Mouse (Mus musculus) heart, postnatal 25 days (tissue): ENCODE data around the gene Mpzl3. TPM values are rescaled to one million over a fixed set of nuclear protein-coding genes. Genes with fewer than 3 reads are reported as not detected.
"Not testable (repeated sequence)": the region's sequence is repeated elsewhere in the genome, so short reads cannot be mapped to it uniquely, and the experiment has no call there.

ENCODE experiments used
- DNase-seq: peaks from one replicate; pipeline ENCODE4 v3.0.0; 2022; ENCODE audit warnings: low spot score
- intact Hi-C: fragments of 180-260 bp; cut with DNase I; formaldehyde crosslinking; loops from one replicate; pipeline ENCODE4 v1.15.1; 2025
- total RNA-seq, 2 experiments: library from RNA; stranded (reverse); gene quantifications; 2 replicates each; pipeline ENCODE4 v1.2.3; 2021

Mpzl3 gene
- 1 to 10 TPM; 1.5 to 2.6 TPM for total RNA-seq

- intact Hi-C loops = no loop called here
- DNase-seq = peak; percentile 38
These were observed at the start of gene Mpzl3 for GRCm38 (mm10) chr9:45055082-45055713. Gene Mpzl3, plus strand, starts transcription at chr9:45055186.

GRCm38 (mm10) chr9:45007404-45007803, 47.6 kb upstream of the Mpzl3 start:
- intact Hi-C loops = no loop called here
- DNase-seq = no peak

GRCm38 (mm10) chr9:45008342-45008741, 46.6 kb upstream of the Mpzl3 start:
- no peak for DNase-seq
- intact Hi-C loops = no loop called here

GRCm38 (mm10) chr9:45009180-45010078, 45.6 kb upstream of the Mpzl3 start, which contains the start of gene Cd3e:
Gene Cd3e, minus strand, starts transcription at chr9:45009627.
- intact Hi-C loops = no loop called here
- no peak for DNase-seq

GRCm38 (mm10) chr9:45010461-45010860, 44.5 kb upstream of the Mpzl3 start:
- no peak for DNase-seq
- intact Hi-C loops = no loop called here

- intact Hi-C loops = no loop called here
- no peak for DNase-seq
These were observed 43.7 kb upstream of the Mpzl3 start for GRCm38 (mm10) chr9:45011291-45011690.

GRCm38 (mm10) chr9:45014879-45015278, 40.1 kb upstream of the Mpzl3 start:
- intact Hi-C loops = no loop called here

GRCm38 (mm10) chr9:45015841-45016240, 39.1 kb upstream of the Mpzl3 start:
- intact Hi-C loops = no loop called here
- DNase-seq = no peak

More at GRCm38 (mm10) chr9:45014879-45015278, 40.1 kb upstream of the Mpzl3 start:
- no peak for DNase-seq

- intact Hi-C loops = no loop called here
- no peak for DNase-seq
These were observed 37.0 kb upstream of the Mpzl3 start for GRCm38 (mm10) chr9:45018031-45018430.

- intact Hi-C loops = loop anchor here (1.0 to 2.0 kb wide), 2 partner anchors 26 to 124 kb away; no protein-coding TSS in a partner anchor
- no peak for DNase-seq
These were observed 32.2 kb upstream of the Mpzl3 start for GRCm38 (mm10) chr9:45022800-45023199.

GRCm38 (mm10) chr9:45023638-45024037, 31.3 kb upstream of the Mpzl3 start:
- no peak for DNase-seq
- intact Hi-C loops = loop anchor here (1.0 to 2.0 kb wide), 2 partner anchors 25 to 123 kb away; no protein-coding TSS in a partner anchor

- intact Hi-C loops = no loop called here
- no peak for DNase-seq
These were observed 30.8 kb upstream of the Mpzl3 start for GRCm38 (mm10) chr9:45024187-45024586.

GRCm38 (mm10) chr9:45027376-45027775, 27.6 kb upstream of the Mpzl3 start:
- no peak for DNase-seq
- intact Hi-C loops = no loop called here

GRCm38 (mm10) chr9:45030341-45030740, 24.6 kb upstream of the Mpzl3 start:
- no peak for DNase-seq
- intact Hi-C loops = no loop called here

GRCm38 (mm10) chr9:45032261-45032660, 22.7 kb upstream of the Mpzl3 start:
- DNase-seq = no peak
- intact Hi-C loops = no loop called here

GRCm38 (mm10) chr9:45034526-45034925, 20.5 kb upstream of the Mpzl3 start:
- DNase-seq = no peak

GRCm38 (mm10) chr9:45037803-45038202, 17.2 kb upstream of the Mpzl3 start:
- DNase-seq, intact Hi-C loops: not testable (repeated sequence)

More at GRCm38 (mm10) chr9:45034526-45034925, 20.5 kb upstream of the Mpzl3 start:
- intact Hi-C loops = no loop called here

GRCm38 (mm10) chr9:45039499-45039898, 15.5 kb upstream of the Mpzl3 start, which contains the start of gene Mpzl2:
Gene Mpzl2, plus strand, starts transcription at chr9:45039799.
- intact Hi-C loops = no loop called here
- DNase-seq = no peak

- intact Hi-C loops = no loop called here
- no peak for DNase-seq
These were observed 14.7 kb upstream of the Mpzl3 start for GRCm38 (mm10) chr9:45040066-45040845.
